Mouse (Mus musculus): ENCODE data around the gene Gkap1. TPM values are rescaled to one million over a fixed set of nuclear protein-coding genes. Genes with fewer than 3 reads are reported as not detected.

Gkap1 gene
- polyA plus RNA-seq, 1 experiment from 2014 or later: 14.7 TPM

GRCm38 (mm10) chr13:58289308-58289707, 13.8 kb upstream of the Gkap1 start:
- peak; percentile 49 for TF ChIP-seq CTCF (IDR thresholded peaks at IDR 0.05; ENCODE audit: low read depth)
- H3K27me3 ChIP-seq (replicated peaks; ENCODE audit: control insufficient read depth, insufficient read depth, low read length): no peaks in the 10 kb centered on the region
- H3K36me3 ChIP-seq (ENCODE audit: control insufficient read depth, insufficient read depth): no peaks in the 10 kb centered on the region
- no peaks in the 10 kb centered on the region for H3K4me1 ChIP-seq (replicated peaks; ENCODE audit: control insufficient read depth, insufficient read depth, low read length)
- no peak for ATAC-seq
- H3K9ac ChIP-seq (ENCODE audit: low read depth, low read length): no peak overlapping the region
- H3K4me3 ChIP-seq (ENCODE audit: low read depth, low read length): no peak overlapping the region
- H3K9me3 ChIP-seq (ENCODE audit: control insufficient read depth): no peaks in the 10 kb centered on the region
- no peak overlapping the region for H3K27ac ChIP-seq (ENCODE audit: low read depth, low read length)
- WGBS: 83% methylated on average over 1 of the region's 1 CpGs
- no peak overlapping the region for H3K4me2 ChIP-seq (replicated peaks; ENCODE audit: low read depth)

GRCm38 (mm10) chr13:58287822-58288221, 12.3 kb upstream of the Gkap1 start:
- Histone ChIP-seq H3K36me3 (ENCODE audit: control insufficient read depth, insufficient read depth) (no peaks in the 10 kb centered on the region), H3K9ac (ENCODE audit: low read depth, low read length) (no peak overlapping the region), H3K27ac (ENCODE audit: low read depth, low read length) (no peak overlapping the region), H3K4me3 (ENCODE audit: low read depth, low read length) (no peak overlapping the region), H3K27me3 (replicated peaks; ENCODE audit: control insufficient read depth, insufficient read depth, low read length) (no peaks in the 10 kb centered on the region), H3K4me1 (replicated peaks; ENCODE audit: control insufficient read depth, insufficient read depth, low read length) (no peaks in the 10 kb centered on the region), H3K9me3 (ENCODE audit: control insufficient read depth) (no peaks in the 10 kb centered on the region), H3K4me2 (replicated peaks; ENCODE audit: low read depth) (no peak overlapping the region)
- ATAC-seq: peak; percentile 74
- 15% methylated on average over 13 of the region's 13 CpGs for WGBS
- TF ChIP-seq CTCF (IDR thresholded peaks at IDR 0.05; ENCODE audit: low read depth): peak; percentile 99

GRCm38 (mm10) chr13:58283466-58283865, 8.0 kb upstream of the Gkap1 start:
- 72% methylated on average over 4 of the region's 4 CpGs for WGBS
- no peak overlapping the region for H3K27ac ChIP-seq (ENCODE audit: low read depth, low read length)
- no peak for ATAC-seq
- no peaks in the 10 kb centered on the region for H3K27me3 ChIP-seq (replicated peaks; ENCODE audit: control insufficient read depth, insufficient read depth, low read length)
- no peak overlapping the region for H3K9ac ChIP-seq (ENCODE audit: low read depth, low read length)
- no peak overlapping the region for H3K4me2 ChIP-seq (replicated peaks; ENCODE audit: low read depth)
- no peaks in the 10 kb centered on the region for H3K4me1 ChIP-seq (replicated peaks; ENCODE audit: control insufficient read depth, insufficient read depth, low read length)
- no peaks in the 10 kb centered on the region for H3K9me3 ChIP-seq (ENCODE audit: control insufficient read depth)
- no peak overlapping the region for H3K4me3 ChIP-seq (ENCODE audit: low read depth, low read length)
- no peak for TF ChIP-seq CTCF (IDR thresholded peaks at IDR 0.05; ENCODE audit: low read depth)
- no peaks in the 10 kb centered on the region for H3K36me3 ChIP-seq (ENCODE audit: control insufficient read depth, insufficient read depth)

- no peak overlapping the region for H3K4me2 ChIP-seq (replicated peaks; ENCODE audit: low read depth)
- no peak for ATAC-seq
- TF ChIP-seq CTCF (IDR thresholded peaks at IDR 0.05; ENCODE audit: low read depth): no peak
- WGBS: 68% methylated on average over 4 of the region's 4 CpGs
- H3K9ac ChIP-seq (ENCODE audit: low read depth, low read length): no peak overlapping the region
- H3K27me3 ChIP-seq (replicated peaks; ENCODE audit: control insufficient read depth, insufficient read depth, low read length): no peaks in the 10 kb centered on the region
- no peaks in the 10 kb centered on the region for H3K36me3 ChIP-seq (ENCODE audit: control insufficient read depth, insufficient read depth)
- H3K4me1 ChIP-seq (replicated peaks; ENCODE audit: control insufficient read depth, insufficient read depth, low read length): no peaks in the 10 kb centered on the region
- H3K4me3 ChIP-seq (ENCODE audit: low read depth, low read length): no peak overlapping the region
- H3K27ac ChIP-seq (ENCODE audit: low read depth, low read length): no peak overlapping the region
- H3K9me3 ChIP-seq (ENCODE audit: control insufficient read depth): no peaks in the 10 kb centered on the region
Observed at GRCm38 (mm10) chr13:58281936-58282335, 6.4 kb upstream of the Gkap1 start.

GRCm38 (mm10) chr13:58280528-58280927, 5.0 kb upstream of the Gkap1 start:
- no peak for TF ChIP-seq CTCF (IDR thresholded peaks at IDR 0.05; ENCODE audit: low read depth)
- no peak overlapping the region for H3K4me2 ChIP-seq (replicated peaks; ENCODE audit: low read depth)
- 79% methylated on average over 3 of the region's 3 CpGs for WGBS

GRCm38 (mm10) chr13:58276256-58276655, 757 bp upstream of the Gkap1 start:
- H3K4me1 ChIP-seq (replicated peaks; ENCODE audit: control insufficient read depth, insufficient read depth, low read length): no peaks in the 10 kb centered on the region
- H3K9me3 ChIP-seq (ENCODE audit: control insufficient read depth): no peaks in the 10 kb centered on the region
- no peak overlapping the region for H3K9ac ChIP-seq (ENCODE audit: low read depth, low read length)
- no peak for TF ChIP-seq CTCF (IDR thresholded peaks at IDR 0.05; ENCODE audit: low read depth)
- ATAC-seq: no peak
- H3K4me3 ChIP-seq (ENCODE audit: low read depth, low read length): no peak overlapping the region
- no peak overlapping the region for H3K27ac ChIP-seq (ENCODE audit: low read depth, low read length)
- H3K36me3 ChIP-seq (ENCODE audit: control insufficient read depth, insufficient read depth): no peaks in the 10 kb centered on the region
- no peak overlapping the region for H3K4me2 ChIP-seq (replicated peaks; ENCODE audit: low read depth)
- WGBS: 79% methylated on average over 10 of the region's 10 CpGs
- no peaks in the 10 kb centered on the region for H3K27me3 ChIP-seq (replicated peaks; ENCODE audit: control insufficient read depth, insufficient read depth, low read length)

More at GRCm38 (mm10) chr13:58280528-58280927, 5.0 kb upstream of the Gkap1 start:
- Histone ChIP-seq H3K27ac (ENCODE audit: low read depth, low read length) (no peak overlapping the region), H3K4me3 (ENCODE audit: low read depth, low read length) (no peak overlapping the region), H3K27me3 (replicated peaks; ENCODE audit: control insufficient read depth, insufficient read depth, low read length) (no peaks in the 10 kb centered on the region), H3K9ac (ENCODE audit: low read depth, low read length) (no peak overlapping the region), H3K9me3 (ENCODE audit: control insufficient read depth) (no peaks in the 10 kb centered on the region), H3K36me3 (ENCODE audit: control insufficient read depth, insufficient read depth) (no peaks in the 10 kb centered on the region), H3K4me1 (replicated peaks; ENCODE audit: control insufficient read depth, insufficient read depth, low read length) (no peaks in the 10 kb centered on the region)
- no peak for ATAC-seq

- no peak for ATAC-seq
- 38% methylated on average over 9 of the region's 9 CpGs for WGBS
- no peak overlapping the region for H3K27ac ChIP-seq (ENCODE audit: low read depth, low read length)
Observed at GRCm38 (mm10) chr13:58275076-58275475, 423 bp downstream of the Gkap1 start.

More at GRCm38 (mm10) chr13:58275076-58275475, 423 bp downstream of the Gkap1 start:
- no peak for TF ChIP-seq CTCF (IDR thresholded peaks at IDR 0.05; ENCODE audit: low read depth)
- H3K9me3 ChIP-seq (ENCODE audit: control insufficient read depth): no peaks in the 10 kb centered on the region
- H3K4me1 ChIP-seq (replicated peaks; ENCODE audit: control insufficient read depth, insufficient read depth, low read length): no peaks in the 10 kb centered on the region
- peak overlapping the region; percentile 96 for H3K4me2 ChIP-seq (replicated peaks; ENCODE audit: low read depth)
- H3K4me3 ChIP-seq (ENCODE audit: low read depth, low read length): peak overlapping the region; percentile 81
- no peak overlapping the region for H3K9ac ChIP-seq (ENCODE audit: low read depth, low read length)
- no peaks in the 10 kb centered on the region for H3K36me3 ChIP-seq (ENCODE audit: control insufficient read depth, insufficient read depth)
- no peaks in the 10 kb centered on the region for H3K27me3 ChIP-seq (replicated peaks; ENCODE audit: control insufficient read depth, insufficient read depth, low read length)
